Mouse (Mus musculus): ENCODE results near the gene Myo3a. TPM values are rescaled to one million over a fixed set of nuclear protein-coding genes. Genes with fewer than 3 reads are reported as not detected.
"Not testable (repeated sequence)": the region's sequence is repeated elsewhere in the genome, so short reads cannot be mapped to it uniquely, and the experiment has no call there.

Gene Myo3a
- polyA plus RNA-seq, 1 experiment from 2014 or later, result not detected

- not testable (repeated sequence) for H3K4me3 ChIP-seq; H3K4me1 ChIP-seq; DNase-seq (ENCODE audit: low spot score); H3K9me3 ChIP-seq (replicated peaks); H3K27me3 ChIP-seq (ENCODE audit: low read depth, poor library complexity, severe bottlenecking); H3K27ac ChIP-seq (replicated peaks); H3K36me3 ChIP-seq
- 87% methylated on average over 14 of the region's 14 CpGs for WGBS
Observed at GRCm38 (mm10) chr2:22587469-22588169, 360.3 kb downstream of the Myo3a start.

GRCm38 (mm10) chr2:22588170-22588541 lies 360.9 kb downstream of the Myo3a start:
- 87% methylated on average over 5 of the region's 5 CpGs for WGBS
- H3K27ac ChIP-seq (replicated peaks); H3K36me3 ChIP-seq; H3K27me3 ChIP-seq (ENCODE audit: low read depth, poor library complexity, severe bottlenecking); H3K4me3 ChIP-seq; H3K9me3 ChIP-seq (replicated peaks); DNase-seq (ENCODE audit: low spot score); H3K4me1 ChIP-seq: not testable (repeated sequence)

GRCm38 (mm10) chr2:22588673-22589381 lies 361.5 kb downstream of the Myo3a start:
- H3K27me3 ChIP-seq (ENCODE audit: low read depth, poor library complexity, severe bottlenecking); H3K36me3 ChIP-seq; H3K27ac ChIP-seq (replicated peaks); H3K9me3 ChIP-seq (replicated peaks); H3K4me1 ChIP-seq; DNase-seq (ENCODE audit: low spot score); H3K4me3 ChIP-seq: not testable (repeated sequence)
- 73% methylated on average over 12 of the region's 12 CpGs for WGBS

GRCm38 (mm10) chr2:22589382-22590205 lies 362.3 kb downstream of the Myo3a start:
- not testable (repeated sequence) for H3K27me3 ChIP-seq (ENCODE audit: low read depth, poor library complexity, severe bottlenecking); H3K9me3 ChIP-seq (replicated peaks); H3K4me3 ChIP-seq; H3K4me1 ChIP-seq; DNase-seq (ENCODE audit: low spot score); H3K36me3 ChIP-seq; H3K27ac ChIP-seq (replicated peaks)
- 91% methylated on average over 17 of the region's 17 CpGs for whole genome bisulfite sequencing

- DNase-seq (ENCODE audit: low spot score), result no peak
- Histone ChIP-seq H3K4me3 (no peak overlapping the region), H3K27ac (replicated peaks) (no peak overlapping the region)
Observed at GRCm38 (mm10) chr2:22590206-22590490, 362.8 kb downstream of the Myo3a start.

GRCm38 (mm10) chr2:22617951-22618350 lies 390.6 kb downstream of the Myo3a start:
- no peak for DNase-seq (ENCODE audit: low spot score)
- H3K27me3 ChIP-seq (ENCODE audit: low read depth, poor library complexity, severe bottlenecking), result peaks cover 66% of the 10 kb centered on the region
- H3K9me3 ChIP-seq (replicated peaks), result no peaks in the 10 kb centered on the region; the same call in 1 of the 2 replicates
- H3K36me3 ChIP-seq, result no peaks in the 10 kb centered on the region
- H3K4me1 ChIP-seq, result peaks cover 38% of the 10 kb centered on the region
- H3K27ac ChIP-seq (replicated peaks), result no peak overlapping the region
- 3% methylated on average over 9 of the region's 9 CpGs for WGBS
- H3K4me3 ChIP-seq, result no peak overlapping the region

More at GRCm38 (mm10) chr2:22590206-22590490, 362.8 kb downstream of the Myo3a start:
- no peaks in the 10 kb centered on the region for H3K9me3 ChIP-seq (replicated peaks)
- H3K4me1 ChIP-seq, result no peaks in the 10 kb centered on the region
- H3K27me3 ChIP-seq (ENCODE audit: low read depth, poor library complexity, severe bottlenecking), result no peaks in the 10 kb centered on the region
- H3K36me3 ChIP-seq, result no peaks in the 10 kb centered on the region

- H3K4me3 ChIP-seq, result no peak overlapping the region
- 1% methylated on average over 12 of the region's 12 CpGs for WGBS
- H3K27me3 ChIP-seq (ENCODE audit: low read depth, poor library complexity, severe bottlenecking), result peaks cover 80% of the 10 kb centered on the region
- no peaks in the 10 kb centered on the region for H3K36me3 ChIP-seq
- no peak overlapping the region for H3K27ac ChIP-seq (replicated peaks)
- no peaks in the 10 kb centered on the region; the same call in 1 of the 2 replicates for H3K9me3 ChIP-seq (replicated peaks)
- peaks cover 50% of the 10 kb centered on the region for H3K4me1 ChIP-seq
- DNase-seq (ENCODE audit: low spot score), result no peak
Observed at GRCm38 (mm10) chr2:22619416-22619815, 392.1 kb downstream of the Myo3a start.

- no peak overlapping the region for H3K4me3 ChIP-seq
- no peak for DNase-seq (ENCODE audit: low spot score)
- no peaks in the 10 kb centered on the region; the same call in 1 of the 2 replicates for H3K9me3 ChIP-seq (replicated peaks)
- H3K4me1 ChIP-seq, result peaks cover 50% of the 10 kb centered on the region
- no peak overlapping the region for H3K27ac ChIP-seq (replicated peaks)
- peaks cover 86% of the 10 kb centered on the region for H3K27me3 ChIP-seq (ENCODE audit: low read depth, poor library complexity, severe bottlenecking)
- 0% methylated on average over 6 of the region's 6 CpGs for WGBS
- H3K36me3 ChIP-seq, result no peaks in the 10 kb centered on the region
Observed at GRCm38 (mm10) chr2:22620030-22620429, 392.7 kb downstream of the Myo3a start.

GRCm38 (mm10) chr2:22620534-22620933 lies 393.2 kb downstream of the Myo3a start:
- WGBS, result 3% methylated on average over 7 of the region's 7 CpGs
- H3K9me3 ChIP-seq (replicated peaks), result no peaks in the 10 kb centered on the region; the same call in 1 of the 2 replicates
- H3K4me1 ChIP-seq, result peaks cover 50% of the 10 kb centered on the region
- H3K27me3 ChIP-seq (ENCODE audit: low read depth, poor library complexity, severe bottlenecking), result peaks cover 91% of the 10 kb centered on the region
- H3K4me3 ChIP-seq, result no peak overlapping the region
- H3K36me3 ChIP-seq, result no peaks in the 10 kb centered on the region
- H3K27ac ChIP-seq (replicated peaks), result no peak overlapping the region
- no peak for DNase-seq (ENCODE audit: low spot score)

GRCm38 (mm10) chr2:22620978-22621827 lies 393.9 kb downstream of the Myo3a start:
- peak overlapping the region; percentile 56 for H3K4me3 ChIP-seq
- WGBS, result 1% methylated on average over 20 of the region's 20 CpGs
- H3K9me3 ChIP-seq (replicated peaks), result no peaks in the 10 kb centered on the region

GRCm38 (mm10) chr2:22621828-22622731 lies 394.8 kb downstream of the Myo3a start, which contains the start of gene Gad2:
Gene Gad2 (plus strand): TSS chr2:22622205.
- under 1% methylated on average over 55 of the region's 55 CpGs for WGBS
- H3K4me3 ChIP-seq, result peak within 1 kb of the TSS; percentile 56
- no peaks in the 10 kb centered on the region for H3K9me3 ChIP-seq (replicated peaks)
- no peaks in the 10 kb centered on the region for H3K36me3 ChIP-seq
- peak within 1 kb of the TSS; percentile 68 for H3K27ac ChIP-seq (replicated peaks)
- peaks cover 100% of the 10 kb centered on the region for H3K27me3 ChIP-seq (ENCODE audit: low read depth, poor library complexity, severe bottlenecking)
- H3K4me1 ChIP-seq, result peaks cover 50% of the 10 kb centered on the region
- DNase-seq (ENCODE audit: low spot score), result peak; percentile 67

More at GRCm38 (mm10) chr2:22620978-22621827, 393.9 kb downstream of the Myo3a start:
- Histone ChIP-seq H3K36me3 (no peaks in the 10 kb centered on the region), H3K27me3 (ENCODE audit: low read depth, poor library complexity, severe bottlenecking) (peaks cover 98% of the 10 kb centered on the region), H3K4me1 (peaks cover 50% of the 10 kb centered on the region), H3K27ac (replicated peaks) (0 out of 2 replicates have a peak overlapping the region, but pooled peaks have one; percentile 68)
- no peak for DNase-seq (ENCODE audit: low spot score)
